Mouse (Mus musculus) kidney, adult 9 months (tissue): Measurements from ENCODE around the gene Efhc1.
"Not testable (repeated sequence)": the region's sequence is repeated elsewhere in the genome, so short reads cannot be mapped to it uniquely, and the experiment has no call there.

Experiments
- DNase-seq: peaks from one replicate; pipeline ENCODE4 v3.0.0; 2022

Efhc1 gene

DNA sequence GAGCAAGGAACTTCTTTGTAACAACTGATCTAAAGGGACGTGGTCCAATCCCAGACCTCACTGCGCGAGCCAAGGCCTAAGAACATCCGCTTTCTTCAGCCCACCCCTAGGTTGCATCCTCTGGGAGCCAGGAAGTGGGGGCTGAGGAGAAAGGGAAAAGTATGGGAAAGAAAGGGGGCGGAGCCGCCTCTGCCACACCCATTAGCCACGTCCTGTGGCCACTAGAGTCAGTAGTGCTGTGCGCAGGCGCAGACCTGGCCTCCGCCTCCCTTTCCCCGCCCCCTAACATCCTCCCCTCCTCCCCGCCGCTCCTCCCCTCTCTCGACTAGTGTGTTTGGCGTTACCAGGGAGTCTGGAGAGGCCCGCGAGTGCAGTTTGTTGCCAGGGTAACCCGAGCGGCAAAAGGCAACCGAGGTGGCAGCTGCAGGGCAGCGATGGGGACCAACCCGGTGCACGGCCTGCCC, at the start of gene Efhc1:
Efhc1 (plus strand) TSS at position 327 of the 464 bp plus-strand sequence.
- DNase-seq, result peak; percentile 91

DNA sequence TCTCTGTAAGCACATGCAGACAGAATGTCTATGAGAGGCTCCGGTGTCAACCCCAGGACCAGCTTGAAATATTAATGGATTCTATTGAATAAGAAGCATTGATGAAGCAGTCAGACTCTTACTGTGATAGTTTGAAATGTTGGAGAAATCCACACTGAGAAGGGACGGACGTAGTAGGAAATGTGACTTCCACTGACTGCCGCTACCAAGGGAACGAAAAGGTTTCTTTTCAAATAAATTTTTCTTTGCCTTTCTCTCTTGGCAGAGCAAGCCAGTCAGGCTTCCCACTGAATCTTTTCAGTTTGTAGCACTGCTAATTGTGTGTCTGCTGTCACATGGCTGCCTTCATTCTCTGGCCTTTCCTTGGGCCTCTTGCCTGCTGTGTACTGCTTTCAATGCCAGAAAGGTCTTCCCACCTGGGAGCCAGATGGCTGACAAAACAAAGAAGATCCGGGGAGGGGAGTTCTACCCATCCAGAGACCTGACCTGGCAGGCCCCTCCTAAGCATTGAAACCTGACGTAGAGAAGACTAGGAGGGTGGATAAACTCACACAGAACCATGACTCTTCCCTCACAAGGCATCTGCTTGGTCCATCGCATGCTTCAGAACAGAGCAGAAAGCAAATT, 45.8 kb upstream of the Efhc1 start:
- no peak for DNase-seq

DNA sequence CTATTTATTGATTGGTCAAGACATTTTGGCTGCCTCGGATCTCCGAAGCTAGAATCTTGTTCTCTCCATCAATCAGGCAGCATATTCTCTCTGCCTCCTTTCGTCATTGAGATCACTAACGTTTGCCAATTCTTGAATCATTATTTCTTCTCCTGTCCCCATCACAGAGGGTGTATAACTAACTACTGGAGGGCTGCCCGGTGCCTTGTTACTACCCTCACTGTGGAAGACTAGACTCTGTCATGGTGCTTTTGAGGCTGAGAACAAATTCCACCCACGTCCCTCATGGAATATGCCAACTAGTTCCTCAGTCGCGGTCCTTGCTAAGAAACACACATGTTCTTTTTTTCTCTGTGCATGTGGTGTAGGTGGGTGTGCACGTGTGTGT, 45.3 kb upstream of the Efhc1 start:
- no peak for DNase-seq

DNA sequence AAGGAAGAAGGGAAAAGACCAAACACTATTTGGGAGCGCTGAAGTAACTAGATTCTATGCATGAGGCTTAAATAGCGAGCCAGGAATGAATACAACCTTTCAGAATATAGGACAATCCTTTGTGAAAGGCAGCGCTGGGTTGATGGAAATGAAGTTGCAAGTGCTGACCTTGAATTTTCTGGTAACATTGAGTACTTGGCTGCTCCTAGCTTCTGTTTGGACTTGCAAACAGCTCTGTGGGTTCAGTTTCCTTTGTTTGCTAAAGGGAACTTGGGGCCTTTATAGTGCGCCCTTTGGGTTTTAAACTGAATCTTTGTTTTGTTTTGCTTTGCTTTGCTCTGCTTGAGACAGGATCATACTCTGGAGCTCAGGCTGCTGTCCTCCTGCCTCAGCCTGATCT, 42.9 kb upstream of the Efhc1 start:
- DNase-seq, result no peak

DNA sequence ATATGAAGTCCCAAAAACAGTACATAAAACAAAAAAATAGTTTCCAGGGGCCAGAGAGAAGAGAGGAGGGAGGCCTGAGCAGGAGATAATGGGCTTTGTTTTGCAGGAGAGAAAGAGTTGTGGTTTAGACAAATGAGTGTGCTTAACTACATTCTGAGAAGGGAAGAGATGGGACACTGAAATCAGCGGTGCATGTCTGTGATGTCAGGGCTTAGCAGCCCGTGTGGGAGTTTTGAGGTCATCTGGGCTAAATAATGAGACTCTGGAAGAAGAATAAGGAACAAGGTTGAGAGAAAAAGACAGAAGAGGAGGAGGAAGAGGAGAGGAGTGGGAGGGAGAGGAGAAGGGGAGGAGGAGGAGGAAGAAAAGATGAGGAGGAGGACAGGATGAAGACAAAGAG, 39.3 kb upstream of the Efhc1 start:
- no peak for DNase-seq

DNA sequence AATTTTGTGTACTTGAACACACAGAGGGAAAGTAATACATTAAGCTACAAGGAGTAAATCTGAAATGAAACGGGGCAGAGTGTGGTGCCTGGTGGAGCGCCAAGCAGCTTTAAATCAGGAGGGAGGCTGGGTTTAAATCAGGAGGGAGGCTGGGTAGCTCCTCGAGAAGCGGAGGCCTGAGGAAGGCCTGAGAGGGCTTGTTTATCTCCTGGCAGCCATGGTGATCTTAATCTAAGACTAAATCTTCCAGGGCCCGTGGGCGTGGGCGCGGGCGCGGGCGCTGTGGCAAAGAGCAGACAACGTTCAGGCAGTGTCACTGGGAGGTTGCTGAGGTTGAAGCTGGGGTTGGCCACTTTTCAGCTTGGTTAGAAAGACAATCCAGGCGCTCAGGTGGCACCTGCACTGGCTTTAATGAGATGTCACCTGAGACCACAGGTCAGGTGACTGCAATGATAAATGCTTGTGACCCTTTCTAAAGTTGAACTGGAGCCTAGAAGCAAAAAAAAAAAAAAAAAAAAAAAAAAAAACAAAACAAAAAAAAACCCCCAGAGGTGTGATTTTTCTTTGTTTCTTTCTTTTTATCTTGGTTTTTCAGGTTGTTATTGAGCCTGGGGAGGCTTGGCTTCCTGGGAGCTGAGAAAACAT, 38.8 kb upstream of the Efhc1 start:
- no peak for DNase-seq

DNA sequence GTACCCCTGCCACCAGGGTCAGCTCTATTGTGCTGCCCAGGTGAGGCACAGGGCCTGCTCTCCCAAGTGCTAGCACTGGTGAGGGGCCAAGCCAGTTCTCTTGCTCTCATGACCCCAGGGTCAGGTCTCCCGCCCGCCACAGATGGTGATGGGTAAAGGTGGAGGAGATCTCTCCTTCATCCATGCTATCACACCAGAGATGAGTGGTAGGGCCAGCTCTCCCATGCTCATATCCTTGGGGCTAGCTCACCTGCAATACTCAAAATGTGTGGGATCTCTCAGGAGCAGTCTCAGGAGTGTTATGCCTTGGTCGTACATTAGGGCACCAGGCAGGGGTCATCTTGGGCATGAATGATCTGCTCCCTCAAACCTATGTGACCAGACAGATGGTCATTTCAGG, 36.7 kb upstream of the Efhc1 start:
- DNase-seq, result no peak

DNA sequence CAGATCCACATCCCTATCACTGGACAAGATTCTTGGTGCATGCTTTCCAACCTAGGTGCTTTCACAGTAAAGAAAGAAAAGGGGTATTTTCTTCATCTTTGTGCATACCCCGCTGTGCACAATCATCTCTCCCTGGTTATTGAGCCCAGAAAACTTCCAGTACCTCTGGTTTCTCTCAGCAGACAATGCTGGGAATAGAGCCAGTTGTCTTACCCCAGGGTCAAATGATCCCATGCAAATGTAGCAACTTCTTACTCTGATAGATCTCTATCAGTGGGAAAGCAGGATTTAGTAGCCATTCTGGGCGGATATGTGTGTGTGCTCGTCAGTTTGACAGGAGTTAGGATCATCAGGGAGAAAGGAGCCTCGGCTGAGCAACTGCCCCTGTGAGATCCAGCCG, 35.8 kb upstream of the Efhc1 start:
- no peak for DNase-seq

DNA sequence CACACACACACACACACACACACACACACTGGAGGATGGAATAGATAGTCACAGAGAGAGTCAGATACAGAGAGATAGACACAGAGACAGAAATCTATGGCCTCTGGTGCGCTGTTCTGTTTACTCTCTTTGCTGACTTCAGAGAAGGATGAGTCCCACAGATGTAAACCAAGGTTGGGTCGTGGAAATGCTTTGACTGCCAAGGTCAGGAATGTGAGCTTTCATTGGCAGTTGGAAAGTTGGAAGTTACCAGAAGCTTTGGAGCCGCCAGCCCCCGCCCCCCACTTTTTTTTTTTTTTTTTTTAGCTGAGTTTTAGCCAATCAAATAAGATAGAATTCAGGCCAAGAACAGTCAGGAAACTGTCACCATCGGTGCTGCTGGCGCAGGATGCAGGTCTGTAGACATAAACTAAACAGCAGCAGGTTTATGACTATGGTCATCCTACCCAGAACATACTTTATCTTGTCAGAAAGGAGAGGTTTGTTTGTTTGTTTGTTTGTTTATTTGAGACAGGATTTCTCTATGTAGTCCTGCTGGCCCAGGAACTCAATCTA, 33.9 kb upstream of the Efhc1 start:
- DNase-seq, result no peak

DNA sequence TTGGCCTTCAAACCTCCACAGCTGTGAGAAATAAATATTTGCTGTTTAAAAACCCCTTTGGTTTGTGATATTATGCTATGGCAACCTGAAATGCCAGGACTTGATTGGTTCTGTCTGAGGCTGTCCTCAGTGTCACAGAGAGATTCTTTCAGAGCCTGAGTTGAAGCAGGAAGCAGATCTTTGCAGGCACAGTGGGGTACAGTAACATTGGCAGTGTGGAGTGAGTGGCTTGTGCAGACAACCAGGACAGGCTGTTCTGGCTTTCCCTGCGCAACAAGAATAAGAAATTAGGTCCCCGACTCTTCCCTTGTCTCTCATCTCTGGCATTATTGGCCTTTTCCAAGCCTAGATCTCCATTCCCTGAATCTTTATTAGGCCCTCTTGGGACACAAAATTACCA, 31.7 kb upstream of the Efhc1 start:
- no peak for DNase-seq

DNA sequence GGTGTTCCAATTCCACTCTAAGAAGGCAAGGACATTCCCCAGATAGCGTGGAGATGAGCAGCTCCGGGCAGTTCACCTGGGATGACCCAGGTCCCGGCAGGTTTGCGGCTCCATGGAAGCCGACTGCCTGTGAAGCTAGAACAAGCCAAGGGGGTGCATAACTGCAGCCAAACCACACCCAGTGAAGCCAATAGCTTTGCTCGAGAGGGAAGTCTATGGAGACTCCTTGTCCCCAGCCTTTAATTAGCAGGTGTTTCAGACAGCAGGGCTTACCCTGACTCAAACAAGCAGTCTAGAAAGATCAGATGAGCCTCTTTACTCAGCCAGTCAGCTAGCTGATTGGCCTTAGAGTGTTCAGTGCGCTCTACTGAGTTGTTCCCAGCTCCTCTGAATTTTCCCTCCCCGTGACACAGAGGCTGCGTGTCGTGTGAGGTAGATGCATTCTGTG, 30.3 kb upstream of the Efhc1 start:
- no peak for DNase-seq

DNA sequence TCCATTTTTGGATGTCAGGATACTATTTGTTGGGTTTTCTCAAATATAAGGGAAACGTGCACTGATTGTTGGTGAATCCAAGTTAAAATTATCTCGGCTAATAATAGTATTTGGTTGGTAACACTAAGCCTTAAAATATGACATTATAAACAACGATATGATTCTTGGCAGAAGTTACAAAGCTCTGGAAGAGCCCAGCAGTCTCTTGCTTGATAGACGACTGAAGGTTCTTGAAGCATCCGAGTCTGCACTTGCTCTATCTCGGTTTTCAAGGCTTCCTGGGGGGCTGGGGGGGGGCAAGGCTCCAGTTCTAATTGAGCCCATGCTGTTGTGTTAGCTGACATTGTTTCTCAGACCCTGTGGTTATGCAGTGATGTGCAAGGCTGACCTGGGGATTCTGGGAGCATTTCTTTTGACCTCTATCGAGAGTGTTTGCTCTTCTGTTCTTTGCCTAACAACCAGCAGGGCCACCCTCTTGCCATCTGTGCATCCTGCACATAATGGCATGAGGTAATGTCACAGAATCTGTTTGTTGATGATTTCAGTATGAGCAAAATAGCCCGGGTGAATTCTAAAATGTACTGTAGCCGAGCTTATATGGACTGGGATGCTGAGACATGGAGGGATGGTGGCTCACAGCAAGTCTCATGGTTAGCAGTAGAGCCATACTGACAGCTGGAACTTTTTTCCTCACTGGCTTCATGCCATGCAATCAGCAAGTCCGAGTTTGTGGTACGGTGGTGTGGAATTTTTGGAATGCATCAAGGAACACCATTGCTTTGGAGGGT, 28.6 kb upstream of the Efhc1 start:
- no peak for DNase-seq

DNA sequence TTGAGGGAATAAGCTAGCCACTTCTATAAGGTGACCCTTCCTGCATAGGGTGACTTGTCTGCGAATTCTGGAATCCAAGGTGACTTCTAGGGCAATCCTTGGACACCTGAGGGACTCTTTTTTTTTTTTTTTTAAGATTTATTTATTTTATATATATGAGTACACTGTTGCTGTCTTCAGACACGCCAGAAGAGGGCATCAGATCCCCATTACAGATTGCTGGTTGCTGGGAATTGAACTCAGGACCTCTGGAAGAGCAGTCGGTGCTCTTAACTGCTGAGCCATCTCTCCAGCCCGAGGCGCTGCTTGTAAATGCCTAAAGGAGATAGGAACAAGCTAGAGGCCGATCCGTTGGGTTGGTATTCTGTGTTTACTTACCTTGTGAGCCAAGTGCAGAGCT, 26.1 kb upstream of the Efhc1 start:
- not testable (repeated sequence) for DNase-seq

DNA sequence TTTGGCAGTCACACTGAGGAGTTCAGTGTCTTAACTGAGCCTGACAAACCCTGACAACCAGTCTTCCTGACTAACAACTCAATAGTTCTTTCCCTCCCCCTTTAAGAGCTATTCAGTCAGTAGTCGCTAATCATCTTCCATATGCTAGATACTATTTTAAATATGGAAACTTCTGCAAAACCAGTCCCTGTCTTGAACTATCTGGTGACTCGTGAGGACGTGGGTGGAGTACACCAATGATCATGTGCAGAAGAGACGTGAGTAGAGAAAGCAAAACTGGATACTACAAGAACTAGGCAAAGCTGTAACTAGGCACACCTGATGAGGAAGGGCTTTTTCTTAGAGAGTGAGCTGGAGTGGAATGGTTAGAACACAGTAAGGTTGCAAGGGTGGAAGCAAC, 25.5 kb upstream of the Efhc1 start:
- DNase-seq, result no peak

DNA sequence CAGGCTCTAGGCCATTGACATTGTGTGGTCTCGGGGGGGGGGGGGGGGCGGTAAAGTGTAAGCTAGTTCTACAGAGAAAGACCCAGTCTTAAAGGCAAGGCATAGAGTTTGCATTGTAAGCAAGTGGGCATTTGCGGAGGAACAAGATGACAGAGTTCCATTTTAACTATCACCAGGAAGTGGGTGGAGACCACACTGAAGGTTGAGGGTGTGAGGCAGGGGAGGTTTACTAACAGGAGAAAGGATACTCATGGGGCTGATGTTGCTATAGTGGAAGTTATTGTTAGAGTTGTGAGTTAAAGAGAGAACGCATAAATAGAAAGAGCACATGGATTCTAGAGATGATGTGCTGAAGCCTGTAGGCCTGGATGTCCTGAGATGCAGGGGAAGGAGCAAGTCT, 25.1 kb upstream of the Efhc1 start:
- DNase-seq, result no peak

DNA sequence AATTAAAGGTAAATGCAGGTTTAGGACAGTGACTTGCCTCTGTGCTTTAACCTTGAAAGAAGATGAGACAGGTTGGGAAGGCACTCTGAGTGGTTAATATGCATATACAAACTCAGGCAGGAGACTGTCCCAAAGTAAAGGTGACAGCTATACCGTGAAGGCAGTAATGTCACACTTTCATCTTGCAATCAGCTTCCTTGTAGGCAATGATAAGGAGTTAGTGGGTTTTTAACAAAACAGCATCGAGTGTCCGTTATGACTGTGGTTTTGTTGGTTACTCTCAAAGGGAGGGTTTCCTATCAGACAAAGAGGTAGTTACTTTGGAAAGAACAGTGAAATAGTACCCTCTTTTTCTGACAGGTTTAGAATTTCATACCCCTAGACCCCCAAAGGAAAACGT, 22.9 kb upstream of the Efhc1 start:
- DNase-seq, result no peak

DNA sequence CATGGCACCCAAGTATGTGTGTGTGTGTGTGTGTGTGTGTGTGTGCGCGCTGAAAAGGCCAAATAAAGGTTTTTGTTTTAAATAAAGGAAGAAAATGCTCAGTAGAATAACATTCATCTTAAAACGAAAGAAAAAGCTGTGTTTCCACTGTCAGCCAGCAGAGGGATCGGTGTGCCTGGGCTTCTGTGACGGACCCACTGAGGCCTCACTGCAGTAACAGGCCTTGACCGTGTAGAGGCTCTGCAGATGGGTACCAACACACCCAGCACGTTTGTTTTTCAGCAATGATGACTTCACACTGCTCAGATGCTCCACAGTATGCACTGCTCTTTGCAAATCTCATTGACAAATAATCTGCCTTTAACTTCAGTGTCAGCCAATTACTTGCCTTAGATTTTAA, 18.0 kb upstream of the Efhc1 start:
- peak; percentile 68 for DNase-seq

DNA sequence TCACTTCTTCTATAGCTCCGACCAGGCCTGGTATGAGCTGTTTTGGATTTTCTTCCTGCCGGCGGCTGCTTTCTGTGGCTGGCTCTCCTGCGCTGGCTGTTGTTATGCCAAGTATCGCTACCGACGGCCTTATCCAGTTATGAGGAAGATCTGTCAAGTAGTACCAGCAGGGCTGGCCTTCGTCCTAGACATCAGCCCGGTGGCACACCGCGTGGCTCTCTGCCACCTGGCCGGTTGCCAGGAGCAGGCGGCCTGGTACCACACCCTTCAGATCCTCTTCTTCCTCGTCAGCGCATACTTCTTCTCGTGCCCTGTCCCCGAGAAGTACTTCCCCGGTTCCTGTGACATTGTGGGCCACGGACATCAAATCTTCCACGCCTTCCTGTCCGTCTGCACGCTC, 16.3 kb upstream of the Efhc1 start:
- no peak for DNase-seq

DNA sequence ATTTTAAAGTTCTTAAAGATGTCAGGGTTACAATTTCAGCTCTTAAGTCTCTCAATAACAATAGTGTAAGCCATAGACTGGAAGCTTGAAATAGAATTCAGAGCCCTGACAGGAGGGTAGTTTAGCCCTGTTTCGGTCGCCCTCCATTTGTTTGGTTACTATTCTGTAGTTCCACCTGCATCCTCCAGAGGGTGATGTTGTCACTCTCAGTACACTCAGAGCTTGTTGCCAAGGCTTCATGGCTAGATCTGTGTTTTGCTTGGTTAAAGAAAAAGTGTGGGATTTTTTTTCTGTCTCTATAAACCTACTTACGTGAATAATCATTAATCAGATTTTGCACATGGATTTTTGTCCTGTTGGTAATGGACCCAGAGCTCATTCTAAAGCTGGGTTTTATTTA, 12.4 kb upstream of the Efhc1 start:
- DNase-seq, result peak; percentile 73

DNA sequence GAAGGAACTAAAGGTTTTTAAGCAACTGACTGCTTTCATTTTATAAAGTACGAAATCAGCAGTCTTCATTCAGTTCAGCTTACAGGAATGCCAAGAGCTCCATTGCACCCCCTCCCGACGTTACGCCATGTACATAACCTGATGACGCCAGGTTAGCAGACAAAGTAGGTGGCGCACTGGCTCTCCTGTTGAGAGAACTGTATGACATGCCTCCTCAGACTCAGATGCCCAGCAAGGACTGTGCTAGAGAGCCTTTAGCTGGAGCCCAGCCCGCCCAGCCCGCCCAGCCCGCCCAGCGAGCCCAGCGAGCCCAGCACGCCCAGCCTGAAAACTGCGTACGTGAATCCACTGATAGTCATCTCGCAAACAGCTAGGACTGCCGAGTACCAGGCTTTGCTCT, 11.3 kb upstream of the Efhc1 start:
- peak; percentile 58 for DNase-seq

DNA sequence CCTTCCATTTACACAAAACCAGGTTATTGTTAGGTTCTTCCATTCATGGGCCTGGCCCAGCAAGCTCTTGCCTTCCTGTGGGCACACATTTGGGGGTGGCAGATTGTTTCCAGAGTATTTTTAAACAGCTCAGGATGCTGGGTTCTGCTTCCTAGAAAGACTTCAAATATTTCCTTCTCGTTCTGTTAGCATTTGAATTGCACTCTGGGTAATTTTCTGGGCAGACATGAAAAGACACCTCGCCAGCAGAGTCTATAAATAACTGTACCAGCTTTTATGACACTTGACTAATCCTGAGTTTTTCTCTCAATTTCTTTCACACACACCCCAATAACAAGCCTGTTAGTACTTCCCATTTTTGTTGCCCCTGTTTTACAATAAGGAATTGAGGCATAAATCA, 10.1 kb upstream of the Efhc1 start:
- DNase-seq, result no peak

DNA sequence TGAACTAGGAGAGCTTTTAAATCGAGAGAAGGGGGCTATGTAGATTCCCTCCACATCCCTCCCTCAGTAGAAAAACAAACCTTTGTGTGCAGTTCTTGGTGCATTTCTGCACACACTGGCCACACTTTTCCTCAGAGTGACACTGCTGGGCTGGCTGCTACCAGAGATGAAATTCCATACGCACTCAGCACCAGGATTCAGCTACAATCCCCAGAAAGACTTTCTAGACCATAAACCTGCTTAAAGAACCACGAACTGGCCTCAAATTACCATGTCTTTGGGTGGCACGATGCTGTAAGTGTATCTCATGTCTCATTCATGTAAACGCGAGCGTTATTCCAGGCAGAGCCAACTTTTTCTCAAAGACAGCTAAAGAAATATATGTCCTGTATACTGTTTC, 9.6 kb upstream of the Efhc1 start:
- no peak for DNase-seq

DNA sequence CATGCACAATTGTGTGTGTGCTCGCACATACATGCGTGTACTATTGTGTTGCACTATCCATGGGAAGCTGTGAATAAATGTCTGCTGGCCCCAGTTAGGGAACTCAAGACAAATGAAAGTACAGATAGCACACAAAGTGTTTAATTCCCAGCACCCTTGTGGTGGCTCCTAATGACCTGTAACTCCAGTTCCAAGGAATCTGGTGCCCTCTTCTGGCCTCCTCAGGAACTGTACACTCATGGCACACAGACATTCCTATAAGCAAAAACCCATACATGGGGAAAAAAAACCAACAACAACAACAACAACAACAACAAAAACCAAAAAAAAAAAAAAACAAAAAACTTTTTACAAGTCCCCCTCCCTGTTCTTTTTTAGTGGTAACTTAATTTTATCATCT, 8.4 kb upstream of the Efhc1 start:
- no peak for DNase-seq

DNA sequence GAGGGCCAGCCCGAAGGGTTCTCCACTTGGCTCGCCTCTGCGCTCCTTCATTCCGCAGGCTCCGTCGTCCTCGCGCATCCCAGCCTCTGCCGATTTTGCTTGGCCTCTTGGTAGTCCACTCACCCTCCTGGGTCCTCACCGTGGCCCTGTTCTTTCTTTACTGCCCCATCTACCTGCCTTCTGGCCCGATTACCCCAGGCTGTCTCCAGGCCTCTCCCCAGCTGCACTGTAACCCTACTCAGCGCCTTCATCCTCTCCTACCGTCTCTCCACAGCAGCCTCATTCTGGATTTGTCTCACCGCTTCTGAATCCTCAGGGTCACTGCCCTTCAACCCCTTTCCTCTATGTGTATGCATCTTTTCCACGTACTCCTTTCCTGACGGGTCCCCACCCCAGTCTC, 373 bp downstream of the Efhc1 start:
- no peak for DNase-seq
